Mouse (Mus musculus) liver, embryonic 13.5 days (tissue): ENCODE measurements around the gene Nectin2. TPM values are rescaled to one million over a fixed set of nuclear protein-coding genes. Genes with fewer than 3 reads are reported as not detected.

ENCODE experiments used
- ATAC-seq: fragments of 200-750 bp; cut with Nextera tagmentation; 2 replicates; pipeline ENCODE4 v1.8.0; 2017; ENCODE audit warnings: low read depth, mild to moderate bottlenecking, moderate number of reproducible peaks, moderate library complexity
- DNase-seq: peaks from one replicate; pipeline ENCODE4 v3.0.0; 2022
- H3K27ac ChIP-seq: fragments of 300-500 bp; sonication (generic); 2 replicates; pipeline ENCODE4 v1.5.1; 2015; ENCODE audit warnings: moderate library complexity, mild to moderate bottlenecking, inconsistent platforms
- H3K27me3 ChIP-seq: fragments of 300-500 bp; sonication (generic); 2 replicates; pipeline ENCODE4 v1.6.1; 2015; ENCODE audit warnings: mild to moderate bottlenecking, inconsistent platforms
- H3K36me3 ChIP-seq: fragments of 300-500 bp; sonication (generic); 2 replicates; pipeline ENCODE4 v1.6.1; 2015; ENCODE audit warnings: mild to moderate bottlenecking, inconsistent platforms
- H3K4me1 ChIP-seq: fragments of 300-500 bp; sonication (generic); replicated peaks from 2 replicates; pipeline ENCODE4 v1.6.1; 2015; ENCODE audit warnings: inconsistent platforms
- H3K4me2 ChIP-seq: fragments of 300-500 bp; sonication (generic); 2 replicates; pipeline ENCODE4 v1.6.1; 2015; ENCODE audit warnings: inconsistent platforms, mild to moderate bottlenecking, moderate library complexity
- H3K4me3 ChIP-seq: fragments of 300-500 bp; sonication (generic); replicated peaks from 2 replicates; pipeline ENCODE4 v1.5.1; 2015; ENCODE audit warnings: mild to moderate bottlenecking, inconsistent platforms
- H3K9ac ChIP-seq: fragments of 300-500 bp; sonication (generic); 2 replicates; pipeline ENCODE4 v1.6.1; 2015; ENCODE audit warnings: mild to moderate bottlenecking, inconsistent platforms
- H3K9me3 ChIP-seq: fragments of 300-500 bp; sonication (generic); replicated peaks from 2 replicates; pipeline ENCODE4 v1.6.1; 2016; ENCODE audit warnings: inconsistent platforms
- WGBS: fragments of 180-500 bp; shearing (Covaris S2); methylation state at CpG from one replicate; pipeline ENCODE4 v1.1.7; 2015; ENCODE audit not compliant: insufficient replicate concordance; 5-methylcytosine and 5-hydroxymethylcytosine counted together
- polyA plus RNA-seq: library from polyadenylated mRNA; unstranded; fragments of >200 nt; fragmentation: Nextera tagmentation; extraction: Ambion mirVana; gene quantifications from 2 replicates; pipeline ENCODE4 v1.2.1, GENCODE M21; 2015

Gene Nectin2
- polyA plus RNA-seq, 1 experiment from 2014 or later = 18.2 TPM

DNA sequence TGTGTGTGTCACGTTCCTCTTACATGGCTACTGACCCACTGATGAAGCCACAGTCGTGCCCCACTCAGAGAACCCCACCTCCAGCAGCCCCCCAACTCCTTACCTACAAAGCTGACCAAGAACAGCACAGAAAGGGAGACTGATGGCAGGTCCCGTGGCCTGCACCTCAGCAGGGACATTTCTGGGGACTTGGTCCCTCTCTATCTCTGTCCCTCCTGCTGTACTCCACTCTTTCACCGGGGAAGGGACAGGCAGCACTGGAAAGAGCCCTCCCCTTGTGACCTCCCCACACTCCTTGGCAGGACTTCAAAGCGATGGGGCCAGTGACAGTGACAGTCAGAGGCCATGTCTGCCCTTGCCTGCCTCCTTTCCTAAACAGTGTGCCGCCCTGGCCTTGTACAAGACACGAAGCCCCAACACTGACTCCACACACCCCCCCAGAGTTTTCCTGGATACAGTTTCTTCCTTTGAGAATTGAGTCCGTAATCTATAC lies 69.0 kb downstream of the Nectin2 start, which contains the start of the genes Gm44805 and Apoc4:
Gene Gm44805 (minus strand): TSS at position 222 of the 493 bp plus-strand sequence.
Gene Apoc4 (minus strand): TSS at position 278 of the 493 bp plus-strand sequence.
- H3K4me2 ChIP-seq = peak within 1 kb of the TSS; percentile 34
- peak; percentile 25; the same call in 1 of the 2 replicates for ATAC-seq
- 51% methylated on average over 8 of the region's 8 CpGs for WGBS
- H3K27ac ChIP-seq = peak within 1 kb of the TSS; percentile 66
- H3K27me3 ChIP-seq = no peaks in the 10 kb centered on the region
- H3K36me3 ChIP-seq = no peaks in the 10 kb centered on the region
- H3K9ac ChIP-seq = peak within 1 kb of the TSS; percentile 33; the same call in 1 of the 2 replicates
- no peaks in the 10 kb centered on the region for H3K9me3 ChIP-seq
- no peak within 1 kb of the TSS for H3K4me3 ChIP-seq
- DNase-seq = no peak
- peaks cover 57% of the 10 kb centered on the region for H3K4me1 ChIP-seq

DNA sequence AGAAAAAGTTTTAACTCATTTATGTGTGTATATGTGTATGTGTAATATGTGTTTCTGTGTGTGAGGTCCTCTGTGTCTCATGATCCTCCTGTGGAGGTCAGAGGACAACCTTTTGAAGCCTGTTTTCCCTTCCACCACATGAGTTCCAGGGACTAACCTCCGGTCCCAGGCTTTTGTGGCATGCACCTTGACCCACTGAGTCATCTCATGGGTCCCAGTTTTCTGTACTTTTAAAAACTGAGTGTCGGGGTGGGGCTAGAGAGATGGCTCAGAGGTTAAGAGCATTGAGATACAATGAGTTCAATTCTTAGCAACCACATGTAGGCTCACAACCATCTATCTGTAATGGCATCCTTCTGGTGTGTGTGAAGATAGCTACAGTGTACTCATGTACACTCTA lies 69.6 kb downstream of the Nectin2 start:
- Histone ChIP-seq H3K4me2 (peak overlapping the region; percentile 34; the same call in 1 of the 2 replicates), H3K9ac (no peak overlapping the region), H3K27ac (peak overlapping the region; percentile 66), H3K27me3 (no peaks in the 10 kb centered on the region), H3K36me3 (no peaks in the 10 kb centered on the region), H3K9me3 (no peaks in the 10 kb centered on the region), H3K4me1 (peaks cover 53% of the 10 kb centered on the region), H3K4me3 (no peak overlapping the region)
- WGBS = 69% methylated on average over 2 of the region's 2 CpGs
- no peak for ATAC-seq
- no peak for DNase-seq

DNA sequence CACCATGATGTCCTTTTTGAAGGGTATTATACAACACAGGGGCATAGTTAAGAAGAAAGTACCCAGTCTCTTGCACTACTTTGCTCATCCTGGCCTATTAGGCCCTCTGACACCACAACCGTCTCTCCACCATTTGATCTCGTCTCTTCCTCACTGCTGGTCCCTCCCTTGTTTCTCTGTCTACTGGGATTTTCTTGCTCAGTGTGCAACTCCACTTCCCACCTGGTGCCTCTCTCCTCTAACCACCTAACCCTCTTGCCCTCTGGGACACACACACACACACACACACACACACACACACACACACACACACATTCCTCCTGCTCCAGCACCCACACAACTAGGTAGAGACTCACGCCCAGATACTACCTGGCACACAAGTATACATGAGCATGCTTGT lies 71.4 kb downstream of the Nectin2 start:
- Histone ChIP-seq H3K4me2 (no peak overlapping the region), H3K27me3 (no peaks in the 10 kb centered on the region), H3K36me3 (no peaks in the 10 kb centered on the region), H3K9ac (no peak overlapping the region), H3K4me1 (peaks cover 44% of the 10 kb centered on the region), H3K9me3 (no peaks in the 10 kb centered on the region), H3K27ac (no peak overlapping the region), H3K4me3 (no peak overlapping the region)
- no peak for DNase-seq
- WGBS = 79% methylated on average over 3 of the region's 3 CpGs
- ATAC-seq = no peak

DNA sequence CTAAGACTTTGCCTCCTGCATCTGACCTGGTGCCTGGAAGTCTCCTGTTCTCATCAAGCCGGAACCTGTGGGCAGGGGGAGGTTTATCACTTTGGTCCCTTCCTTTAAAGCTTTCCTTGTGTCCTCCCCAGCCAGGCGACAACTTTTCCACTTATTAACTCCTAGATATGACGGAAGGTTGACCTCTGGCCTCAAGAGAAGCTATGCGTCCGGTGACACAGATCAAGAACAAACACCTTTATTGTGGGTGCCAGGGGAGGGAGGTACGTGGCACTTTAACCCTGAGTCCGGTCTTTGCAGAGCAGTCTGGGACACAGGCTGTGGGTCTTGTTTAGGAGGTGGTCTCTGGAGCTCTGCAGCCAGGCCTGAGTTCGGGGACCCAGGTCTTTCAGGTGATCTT lies 72.4 kb downstream of the Nectin2 start, which contains the start of gene Apoc2:
Gene Apoc2 (minus strand): TSS at position 70 of the 400 bp plus-strand sequence.
- no peaks in the 10 kb centered on the region for H3K36me3 ChIP-seq
- DNase-seq = no peak
- H3K27ac ChIP-seq = peak within 1 kb of the TSS; percentile 64
- WGBS = 58% methylated on average over 8 of the region's 8 CpGs
- no peaks in the 10 kb centered on the region for H3K27me3 ChIP-seq
- no peak for ATAC-seq
- peaks cover 37% of the 10 kb centered on the region for H3K4me1 ChIP-seq
- no peak within 1 kb of the TSS for H3K4me3 ChIP-seq
- H3K9me3 ChIP-seq = no peaks in the 10 kb centered on the region
- no peak within 1 kb of the TSS for H3K4me2 ChIP-seq
- H3K9ac ChIP-seq = no peak within 1 kb of the TSS

DNA sequence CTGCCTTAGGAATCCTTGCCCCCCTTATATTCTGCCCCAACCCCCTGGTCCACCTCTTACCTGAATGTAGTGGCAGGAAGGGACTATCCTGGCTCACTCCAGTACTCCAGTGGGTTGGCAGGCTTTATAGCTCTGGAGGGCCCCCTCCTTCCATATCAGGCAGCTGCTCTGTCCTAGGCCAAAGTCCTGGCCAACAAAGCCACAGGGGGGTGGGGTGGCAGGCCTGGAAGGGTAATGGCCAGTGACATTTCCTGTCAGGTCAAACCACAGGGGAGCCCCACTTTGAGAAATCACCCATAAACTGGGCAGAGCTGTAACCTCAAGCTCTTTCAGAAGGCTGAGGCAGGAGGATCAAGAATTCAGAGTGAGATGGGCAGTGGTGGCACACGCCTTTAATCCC lies 73.6 kb downstream of the Nectin2 start:
- DNase-seq = no peak
- no peaks in the 10 kb centered on the region for H3K27me3 ChIP-seq
- H3K4me1 ChIP-seq = peaks cover 26% of the 10 kb centered on the region
- H3K9me3 ChIP-seq = no peaks in the 10 kb centered on the region
- 65% methylated on average over 1 of the region's 1 CpGs for WGBS
- H3K9ac ChIP-seq = peak overlapping the region; percentile 38; the same call in 1 of the 2 replicates
- H3K4me2 ChIP-seq = peak overlapping the region; percentile 24; the same call in 1 of the 2 replicates
- H3K4me3 ChIP-seq = peak overlapping the region; percentile 37
- peak; percentile 59 for ATAC-seq
- 0 out of 2 replicates have a peak, but pooled peaks cover under 1% of the 10 kb centered on the region for H3K36me3 ChIP-seq
- H3K27ac ChIP-seq = peak overlapping the region; percentile 64

DNA sequence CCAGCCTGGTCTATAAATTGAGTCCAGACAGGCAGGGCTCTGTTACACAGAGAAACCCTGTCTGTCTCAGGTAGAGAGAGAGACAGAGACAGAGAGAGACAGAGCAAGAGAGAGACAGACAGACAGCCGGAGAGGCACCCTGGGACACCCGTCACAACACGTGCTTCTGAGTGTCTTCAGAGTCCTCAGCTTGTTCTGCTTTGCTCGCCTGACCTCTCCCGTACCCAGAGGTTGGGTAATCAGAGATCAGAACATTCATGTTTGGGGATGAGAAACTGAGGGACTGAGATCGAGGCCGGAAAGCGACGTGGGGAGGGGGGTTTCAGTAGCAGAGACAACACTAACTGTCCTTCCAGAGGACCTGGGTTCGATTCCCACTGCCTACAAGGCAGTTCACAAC lies 74.5 kb downstream of the Nectin2 start:
- ATAC-seq (no peak), DNase-seq (no peak)
- Histone ChIP-seq H3K36me3 (0 out of 2 replicates have a peak, but pooled peaks cover 4% of the 10 kb centered on the region), H3K4me2 (peak overlapping the region; percentile 35), H3K4me3 (peak overlapping the region; percentile 37), H3K27ac (peak overlapping the region; percentile 64), H3K9ac (peak overlapping the region; percentile 38), H3K27me3 (no peaks in the 10 kb centered on the region), H3K9me3 (no peaks in the 10 kb centered on the region), H3K4me1 (peaks cover 18% of the 10 kb centered on the region)
- WGBS = 60% methylated on average over 10 of the region's 10 CpGs

DNA sequence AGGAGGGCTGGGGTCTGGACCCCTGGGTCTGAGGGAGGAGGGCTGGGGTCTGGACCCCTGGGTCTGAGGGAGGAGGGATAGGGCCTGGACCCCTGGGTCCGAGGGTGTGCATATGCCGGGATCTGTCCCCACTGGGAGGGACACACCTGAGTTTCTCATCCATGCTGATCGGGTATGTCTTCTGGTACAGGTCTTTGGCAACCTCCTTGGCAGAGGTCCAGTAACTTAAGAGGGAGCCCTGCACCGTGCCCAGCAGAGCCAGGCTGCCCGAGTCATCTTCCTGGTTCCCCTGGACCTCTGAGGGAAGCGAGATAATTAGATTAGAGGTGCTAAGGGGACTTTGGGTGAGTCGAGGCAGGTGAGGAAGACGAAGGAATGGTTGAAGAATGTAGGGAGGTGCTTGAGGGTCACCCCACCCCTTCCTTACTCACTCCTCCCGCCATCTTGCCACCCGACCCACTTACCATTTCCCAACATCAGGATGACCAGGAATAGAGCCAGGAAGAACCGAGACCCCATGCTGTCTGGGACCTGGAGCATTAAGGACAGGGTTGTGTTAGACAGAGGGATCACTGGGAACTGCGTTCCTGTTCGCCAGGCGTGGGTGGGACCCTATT lies 77.1 kb downstream of the Nectin2 start:
- H3K4me1 ChIP-seq = peaks cover 23% of the 10 kb centered on the region
- no peaks in the 10 kb centered on the region for H3K9me3 ChIP-seq
- DNase-seq = no peak
- no peak for ATAC-seq
- no peak overlapping the region for H3K4me2 ChIP-seq
- H3K36me3 ChIP-seq = 0 out of 2 replicates have a peak, but pooled peaks cover 4% of the 10 kb centered on the region
- H3K9ac ChIP-seq = no peak overlapping the region
- 58% methylated on average over 14 of the region's 14 CpGs for WGBS
- H3K27me3 ChIP-seq = no peaks in the 10 kb centered on the region
- H3K27ac ChIP-seq = no peak overlapping the region
- no peak overlapping the region for H3K4me3 ChIP-seq

DNA sequence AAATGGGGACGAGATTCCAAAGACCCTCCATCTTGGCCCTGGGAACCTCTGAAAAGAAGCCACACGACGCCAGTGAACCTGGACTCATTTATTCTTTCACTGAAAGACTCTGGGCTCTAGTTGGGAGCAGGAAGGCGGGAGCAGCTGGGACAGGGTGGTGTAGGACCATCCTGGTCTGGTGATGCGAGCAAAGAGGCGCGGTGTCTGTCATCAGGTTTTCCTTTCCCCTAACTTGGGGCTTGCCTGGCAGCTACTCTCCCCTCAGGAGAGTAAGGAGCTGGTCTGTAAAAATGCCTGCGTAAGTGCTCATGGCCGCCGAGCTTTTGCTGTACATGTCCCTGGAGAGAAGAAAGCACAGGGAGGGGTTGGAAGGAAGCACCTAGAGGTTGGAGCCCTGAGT lies 78.8 kb downstream of the Nectin2 start:
- 68% methylated on average over 10 of the region's 10 CpGs for WGBS
- H3K27ac ChIP-seq = no peak overlapping the region

DNA sequence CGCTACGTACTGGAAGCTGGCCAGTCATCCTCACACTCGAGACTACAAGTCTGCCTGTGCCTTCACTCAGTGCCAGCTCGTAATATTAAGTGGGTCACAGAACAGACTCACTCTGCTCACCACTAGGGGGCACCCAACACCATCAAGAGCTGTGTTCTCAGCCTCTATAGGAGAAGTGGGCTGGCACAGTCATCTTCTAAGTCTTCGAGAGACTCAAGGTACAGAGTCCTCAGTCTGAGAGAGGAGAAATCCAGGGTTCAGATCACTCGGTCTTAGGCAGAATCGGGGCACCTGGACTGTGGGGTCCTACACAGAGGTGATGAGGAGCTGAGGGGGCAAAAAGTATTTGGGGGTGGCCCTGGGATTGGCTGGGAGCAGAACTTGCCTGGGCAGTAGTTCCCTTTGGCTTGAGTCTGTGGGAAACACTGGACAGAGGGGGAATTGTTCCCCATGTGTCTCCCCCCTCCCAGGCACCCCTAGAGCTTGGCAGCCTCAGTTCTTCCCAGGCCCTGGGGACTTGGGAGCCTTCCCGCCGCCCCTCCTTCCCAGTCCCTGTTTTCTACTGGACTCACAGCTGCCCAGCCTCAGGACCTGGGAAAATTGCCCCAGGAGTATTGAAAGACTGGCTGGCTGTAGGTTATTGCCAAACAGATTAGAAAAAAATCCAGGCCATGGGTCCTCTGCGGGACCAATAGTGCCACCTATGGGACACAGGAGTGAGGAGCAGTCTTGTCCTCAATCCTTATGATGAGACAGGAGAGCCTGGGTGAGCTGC lies 81.1 kb downstream of the Nectin2 start:
- H3K4me3 ChIP-seq = no peak overlapping the region

More for the DNA sequence above, 78.8 kb downstream of the Nectin2 start:
- H3K9me3 ChIP-seq = no peaks in the 10 kb centered on the region
- peaks cover 15% of the 10 kb centered on the region for H3K4me1 ChIP-seq
- 0 out of 2 replicates have a peak, but pooled peaks cover 4% of the 10 kb centered on the region for H3K36me3 ChIP-seq
- H3K4me3 ChIP-seq = no peak overlapping the region
- no peak overlapping the region for H3K4me2 ChIP-seq
- H3K27me3 ChIP-seq = no peaks in the 10 kb centered on the region
- DNase-seq (no peak), ATAC-seq (no peak)
- no peak overlapping the region for H3K9ac ChIP-seq

DNA sequence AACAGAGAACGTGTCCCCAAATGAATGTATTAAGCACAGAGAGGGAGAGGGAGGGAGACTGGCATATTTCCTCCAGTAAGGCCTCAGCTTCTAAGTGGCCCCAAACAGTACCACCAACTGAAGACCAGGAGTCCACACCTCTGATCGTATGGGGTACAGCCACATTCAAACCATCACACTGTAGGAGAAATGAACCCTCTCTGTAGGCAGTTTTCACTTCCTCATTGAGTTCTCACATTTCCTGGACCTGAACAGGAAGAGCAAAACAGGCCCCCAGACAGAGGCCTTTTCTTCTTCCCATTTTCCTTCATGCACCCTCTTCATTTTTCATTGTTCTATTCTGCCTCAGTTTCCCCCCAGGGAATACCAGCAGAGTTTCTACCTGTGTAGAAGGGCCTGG lies 82.8 kb downstream of the Nectin2 start:
- no peaks in the 10 kb centered on the region for H3K9me3 ChIP-seq
- DNase-seq (no peak), ATAC-seq (no peak)
- WGBS = 66% methylated on average over 2 of the region's 2 CpGs
- no peaks in the 10 kb centered on the region for H3K27me3 ChIP-seq
- H3K36me3 ChIP-seq = peaks cover 10% of the 10 kb centered on the region; the same call in 1 of the 2 replicates
- H3K4me3 ChIP-seq = no peak overlapping the region
- H3K4me1 ChIP-seq = peaks cover 41% of the 10 kb centered on the region
- no peak overlapping the region for H3K4me2 ChIP-seq
- no peak overlapping the region for H3K27ac ChIP-seq
- H3K9ac ChIP-seq = no peak overlapping the region

More for the DNA sequence above, 81.1 kb downstream of the Nectin2 start:
- WGBS = 5% methylated on average over 10 of the region's 10 CpGs
- Histone ChIP-seq H3K9ac (peak overlapping the region; percentile 31; the same call in 1 of the 2 replicates), H3K4me1 (peaks cover 24% of the 10 kb centered on the region), H3K36me3 (0 out of 2 replicates have a peak, but pooled peaks cover 4% of the 10 kb centered on the region), H3K27me3 (no peaks in the 10 kb centered on the region), H3K27ac (peak overlapping the region; percentile 80), H3K9me3 (no peaks in the 10 kb centered on the region), H3K4me2 (peak overlapping the region; percentile 33)
- peak; percentile 53 for ATAC-seq
- peak; percentile 76 for DNase-seq

DNA sequence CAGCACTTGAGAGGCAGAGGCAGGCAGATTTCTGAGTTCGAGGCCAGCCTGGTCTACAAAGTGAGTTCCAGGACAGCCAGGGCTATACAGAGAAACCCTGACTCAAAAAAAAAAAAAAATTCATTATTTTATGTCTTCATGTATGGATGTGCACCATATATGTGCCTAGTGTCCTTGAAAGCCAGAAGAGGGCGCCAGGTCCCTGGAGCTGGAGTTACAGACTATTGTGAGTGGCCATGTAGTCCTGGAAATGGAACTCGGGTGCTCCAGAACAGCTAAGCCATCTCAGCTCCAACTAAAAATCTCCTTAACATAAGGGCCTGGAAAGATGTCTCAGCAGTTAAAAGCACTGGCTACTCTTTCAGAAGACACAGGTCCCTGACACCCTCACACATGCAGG lies 83.5 kb downstream of the Nectin2 start:
- no peak overlapping the region for H3K27ac ChIP-seq
- no peak overlapping the region for H3K4me2 ChIP-seq
- DNase-seq = no peak
- H3K9me3 ChIP-seq = no peaks in the 10 kb centered on the region
- no peak for ATAC-seq
- no peak overlapping the region for H3K9ac ChIP-seq
- H3K4me3 ChIP-seq = no peak overlapping the region
- H3K4me1 ChIP-seq = peaks cover 46% of the 10 kb centered on the region
- H3K27me3 ChIP-seq = no peaks in the 10 kb centered on the region
- 61% methylated on average over 3 of the region's 3 CpGs for WGBS
- H3K36me3 ChIP-seq = peaks cover 15% of the 10 kb centered on the region
